Mouse (Mus musculus): ENCODE measurements at regions not wholly inside any gene's neighbourhood (a gene's known extent, or its start where the extent isn't known, plus 50 kb on each side); places are given as distances from the start of the nearest gene placed in this dataset.

GRCm38 (mm10) chr16:92979620-92980330, 153.8 kb upstream of the Runx1 start:
- no peak for DNase-seq (ENCODE audit: extremely low read depth, low read depth)

DNA sequence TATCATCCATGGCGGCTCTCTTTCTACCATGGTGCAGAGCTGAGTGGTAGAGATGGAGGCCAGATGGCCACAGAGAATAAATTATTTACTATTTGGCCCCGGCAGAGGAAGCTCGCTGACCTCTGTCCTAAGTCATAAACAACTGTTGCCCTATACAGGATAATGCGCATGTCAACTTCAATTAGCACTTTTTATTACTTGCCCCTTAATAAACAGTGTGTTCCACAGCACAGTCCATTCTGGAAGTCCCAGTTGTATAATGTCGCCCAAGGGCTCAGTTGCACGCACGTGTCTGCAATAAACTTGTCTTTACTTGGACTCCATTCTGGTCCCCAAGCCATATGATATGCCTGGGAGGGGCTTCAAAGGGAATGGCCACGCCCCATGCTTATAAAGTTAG, 150.1 kb upstream of the Runx1 start:
- no peak for DNase-seq (ENCODE audit: extremely low read depth, low read depth)

DNA sequence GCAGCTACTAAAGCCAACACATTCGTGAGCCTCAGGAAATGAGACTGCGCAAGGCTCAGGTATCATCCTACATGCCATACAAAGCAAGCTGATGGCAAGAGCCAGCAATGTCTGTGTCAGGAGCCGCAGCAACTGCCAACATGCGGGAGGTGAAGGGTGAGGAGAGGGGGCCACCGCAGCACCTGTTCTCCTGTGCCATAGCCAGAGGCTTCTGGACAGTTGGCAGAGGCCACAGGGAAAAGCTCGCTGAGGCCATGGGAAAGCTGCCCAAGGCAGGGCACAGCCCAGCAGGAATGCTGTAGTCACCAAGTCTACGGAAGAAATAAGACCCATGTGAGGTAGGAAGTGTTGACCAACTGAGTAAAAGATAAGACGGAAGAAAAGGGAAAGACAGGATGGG, 149.1 kb upstream of the Runx1 start:
- DNase-seq (ENCODE audit: extremely low read depth, low read depth), result no peak

- no peak for DNase-seq (ENCODE audit: extremely low read depth, low read depth)
Measured at GRCm38 (mm10) chr16:92972681-92973080, 146.7 kb upstream of the Runx1 start.

DNA sequence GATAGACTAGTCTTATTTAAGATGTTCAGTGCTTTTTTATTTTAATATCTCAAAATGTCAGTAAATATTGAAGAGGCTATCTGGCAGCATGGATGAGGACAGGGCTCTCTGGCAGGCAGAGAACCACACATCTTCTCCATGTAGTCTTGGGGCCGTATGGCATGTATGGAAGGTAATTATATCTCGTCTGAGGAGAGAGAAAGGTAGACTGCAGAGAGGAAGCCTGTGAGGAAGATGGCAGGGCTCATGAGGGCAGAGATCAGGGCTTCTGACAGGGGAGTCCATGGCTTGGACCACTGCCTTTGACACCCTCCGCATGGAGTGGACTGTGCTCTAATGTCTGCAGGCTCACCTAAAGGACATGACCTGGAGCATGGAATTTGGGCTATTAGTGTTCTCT, 146.0 kb upstream of the Runx1 start:
- DNase-seq (ENCODE audit: extremely low read depth, low read depth), result no peak

DNA sequence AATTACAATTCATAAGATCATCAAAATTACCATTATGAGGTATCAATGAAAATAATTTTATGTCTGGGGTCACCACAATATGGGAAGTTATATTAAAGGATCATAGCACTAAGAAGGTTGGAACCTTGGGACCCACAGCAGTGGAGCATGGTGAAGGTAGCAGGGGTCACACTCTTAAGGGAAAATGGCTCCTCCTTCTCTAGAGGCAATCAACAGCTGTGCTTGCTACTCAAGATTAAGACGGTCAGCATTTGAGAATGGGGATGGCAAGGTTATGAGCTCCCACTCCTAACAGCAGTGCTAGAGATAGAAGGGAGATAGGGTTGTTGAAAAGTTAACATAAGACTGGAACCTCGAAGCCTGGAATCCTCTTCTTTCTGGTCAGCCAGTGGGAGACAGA, 144.6 kb upstream of the Runx1 start:
- DNase-seq (ENCODE audit: extremely low read depth, low read depth), result no peak

DNA sequence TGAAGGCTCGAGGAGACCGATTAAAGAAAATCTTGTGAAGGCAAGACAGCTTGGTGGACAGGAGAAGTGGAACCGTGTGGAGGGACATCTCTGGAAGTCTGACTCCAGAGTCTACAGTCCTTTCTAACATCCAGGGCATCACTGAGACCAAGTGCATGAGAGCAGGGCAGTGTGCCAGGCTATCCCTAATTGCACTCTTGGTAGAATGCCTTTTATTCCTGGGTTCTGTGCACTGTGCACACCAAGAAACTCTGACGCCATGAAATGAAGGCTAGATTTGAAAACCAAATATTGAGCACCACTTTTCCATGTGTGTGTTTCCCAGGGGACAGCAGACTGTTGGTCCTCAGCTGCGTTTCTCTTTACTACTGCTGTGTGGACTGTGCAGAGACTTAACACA, 143.1 kb upstream of the Runx1 start:
- DNase-seq (ENCODE audit: extremely low read depth, low read depth), result no peak

DNA sequence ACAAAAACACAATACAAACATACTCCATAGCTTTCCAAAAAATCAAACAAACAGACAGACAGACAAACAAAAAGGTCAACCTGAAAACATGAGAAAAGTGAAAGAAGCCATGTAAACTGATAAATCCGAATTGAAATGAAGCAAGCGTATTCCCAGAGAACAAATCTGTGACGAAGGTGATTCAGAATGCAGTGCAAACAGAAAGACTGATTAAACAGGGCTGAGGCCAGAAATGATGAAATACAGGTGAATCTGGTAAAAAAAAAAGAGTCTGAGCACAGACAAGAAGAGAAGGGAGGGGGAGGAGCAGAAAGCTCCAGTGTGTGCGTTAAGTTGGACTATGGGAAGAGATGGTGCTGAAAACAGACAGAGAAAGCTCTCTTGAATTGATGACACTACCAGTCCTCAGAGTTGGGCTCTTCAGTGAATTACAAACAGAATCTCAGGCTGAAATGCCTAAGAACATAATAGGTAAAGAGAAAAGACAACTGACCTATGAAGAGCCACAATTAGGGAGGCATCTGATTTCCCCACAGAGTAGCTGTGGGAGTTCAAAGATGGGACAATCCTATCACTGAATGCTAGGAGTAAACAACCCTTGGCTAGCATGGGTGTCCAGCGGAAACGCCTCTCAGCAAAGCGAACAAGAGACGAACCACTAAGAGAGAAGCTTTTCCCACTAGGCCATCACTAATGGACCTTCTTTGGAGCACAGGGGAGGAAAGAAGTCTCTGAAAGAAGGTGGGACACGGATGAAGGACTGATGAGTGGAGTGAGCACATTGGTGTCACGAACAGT, 140.3 kb upstream of the Runx1 start:
- DNase-seq (ENCODE audit: extremely low read depth, low read depth), result no peak

DNA sequence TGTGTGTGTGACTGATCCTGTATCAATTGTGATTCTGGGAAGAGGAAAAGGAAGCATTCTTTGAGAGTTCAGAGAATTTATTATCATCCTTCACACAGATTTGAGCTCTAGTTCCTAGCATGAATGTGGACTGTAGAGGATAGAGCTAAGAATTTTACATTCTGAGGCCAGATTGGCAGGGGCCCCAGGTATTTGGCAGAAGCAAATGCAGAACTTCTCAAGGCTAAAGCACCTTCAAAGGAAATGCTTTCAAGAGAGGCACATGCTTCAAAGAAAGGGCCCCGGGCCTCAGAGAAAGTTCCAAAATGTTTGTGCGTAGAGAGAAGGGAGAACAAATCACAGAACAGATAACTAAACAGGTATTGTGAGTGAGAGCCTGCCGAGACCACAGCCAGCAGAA, 139.7 kb upstream of the Runx1 start:
- DNase-seq (ENCODE audit: extremely low read depth, low read depth), result no peak

- no peak for DNase-seq (ENCODE audit: extremely low read depth, low read depth)
Measured at GRCm38 (mm10) chr16:92963582-92963981, 137.6 kb upstream of the Runx1 start.

DNA sequence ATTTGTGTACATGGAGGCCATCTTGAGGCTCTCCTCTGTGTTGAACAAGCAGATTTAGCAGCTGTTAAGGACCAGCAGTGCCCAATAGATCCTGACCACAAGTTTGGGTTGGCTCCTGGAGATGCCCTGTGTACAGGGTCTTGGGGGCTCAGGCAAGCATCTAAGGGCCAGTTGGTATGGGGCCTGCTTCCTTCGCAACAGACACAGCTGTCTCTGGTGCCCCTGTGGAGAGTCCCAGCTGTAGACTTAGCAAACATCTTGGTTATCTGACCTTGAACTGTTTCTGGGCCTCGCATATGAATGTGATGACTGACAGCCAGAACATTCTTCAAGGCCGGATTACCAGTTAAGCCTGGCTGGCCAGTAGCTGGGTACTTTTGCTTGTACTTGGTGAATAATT, 135.4 kb upstream of the Runx1 start:
- no peak for DNase-seq (ENCODE audit: extremely low read depth, low read depth)

GRCm38 (mm10) chr16:92960740-92961139, 134.8 kb upstream of the Runx1 start:
- no peak for DNase-seq (ENCODE audit: extremely low read depth, low read depth)

DNA sequence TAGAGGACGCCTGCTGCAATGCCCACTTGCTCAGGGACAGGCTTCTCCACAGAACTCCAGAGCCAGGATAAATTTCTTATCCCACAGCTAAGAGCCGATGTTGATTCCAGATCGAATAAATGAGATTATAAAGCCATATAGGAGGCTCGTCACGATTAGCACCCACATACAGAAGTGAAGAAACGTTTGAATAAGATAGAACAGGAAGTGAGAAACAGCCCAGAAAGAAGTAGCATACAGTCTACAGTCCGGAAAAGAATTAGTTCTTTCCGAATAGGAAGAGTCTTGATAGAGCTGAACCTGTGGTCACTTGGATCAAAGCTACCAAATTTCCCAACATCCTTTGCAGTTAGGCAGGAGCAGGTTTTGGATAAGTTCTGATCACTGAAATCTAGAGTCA, 133.0 kb upstream of the Runx1 start:
- no peak for DNase-seq (ENCODE audit: extremely low read depth, low read depth)

GRCm38 (mm10) chr16:92958146-92958545, 132.2 kb upstream of the Runx1 start:
- DNase-seq (ENCODE audit: extremely low read depth, low read depth), result no peak

GRCm38 (mm10) chr16:92955508-92955907, 129.6 kb upstream of the Runx1 start:
- no peak for DNase-seq (ENCODE audit: extremely low read depth, low read depth)

- DNase-seq (ENCODE audit: extremely low read depth, low read depth), result no peak
Measured at GRCm38 (mm10) chr16:92955087-92955486, 129.1 kb upstream of the Runx1 start.

- DNase-seq (ENCODE audit: extremely low read depth, low read depth), result no peak
Measured at GRCm38 (mm10) chr16:92953936-92954654, 128.1 kb upstream of the Runx1 start.

- no peak for DNase-seq (ENCODE audit: extremely low read depth, low read depth)
Measured at GRCm38 (mm10) chr16:92952336-92953097, 126.6 kb upstream of the Runx1 start.

GRCm38 (mm10) chr16:92951516-92951915, 125.6 kb upstream of the Runx1 start:
- DNase-seq (ENCODE audit: extremely low read depth, low read depth), result no peak

GRCm38 (mm10) chr16:92948494-92948893, 122.5 kb upstream of the Runx1 start:
- DNase-seq (ENCODE audit: extremely low read depth, low read depth), result no peak

DNA sequence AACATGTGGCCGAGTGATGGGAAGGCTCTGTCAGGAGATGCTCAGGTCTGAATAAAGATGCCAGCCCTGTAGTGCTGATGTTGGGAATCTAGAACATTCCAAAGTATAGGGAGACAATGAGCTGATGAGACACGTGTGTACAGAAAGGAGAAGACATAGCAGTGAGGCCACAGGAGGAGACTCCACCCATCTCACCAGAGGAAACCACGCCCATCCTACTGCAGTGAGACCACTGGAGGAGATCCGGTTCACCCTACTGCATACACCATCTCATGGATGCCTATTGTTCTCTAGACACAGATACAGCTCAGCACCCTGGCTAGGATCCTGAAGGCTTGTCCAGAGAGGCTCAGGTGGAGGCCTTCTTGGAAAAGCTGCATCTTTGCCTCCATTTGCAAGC, 120.6 kb upstream of the Runx1 start:
- DNase-seq (ENCODE audit: extremely low read depth, low read depth), result peak; percentile 27

- no peak for DNase-seq (ENCODE audit: extremely low read depth, low read depth)
Measured at GRCm38 (mm10) chr16:92943901-92944300, 118.0 kb upstream of the Runx1 start.

All from MEL-GATA-1-ER (cell line).